Mouse (Mus musculus) E14TG2a.4 (cell line): ENCODE measurements around the gene Emsy.

Experiments
- H3K27me3 ChIP-seq: 2 replicates; pipeline ENCODE4 v1.6.1; 2014; ENCODE audit warnings: low read length, control low read depth; ENCODE audit not compliant: insufficient read depth
- H3K36me3 ChIP-seq: 2 replicates; pipeline ENCODE4 v1.6.1; 2014; ENCODE audit warnings: low read length, control low read depth; ENCODE audit not compliant: insufficient read depth
- H3K4me1 ChIP-seq: replicated peaks from 2 replicates; pipeline ENCODE4 v1.6.1; 2014; ENCODE audit warnings: low read depth, low read length, control low read depth
- H3K4me3 ChIP-seq: replicated peaks from 2 replicates; pipeline ENCODE4 v1.5.1; 2014; ENCODE audit warnings: mild to moderate bottlenecking, low read length
- H3K9me3 ChIP-seq: 2 replicates; pipeline ENCODE4 v1.6.1; 2014; ENCODE audit warnings: low read length, control low read depth
- CTCF ChIP-seq: conservative IDR thresholded peaks from 2 replicates; pipeline ENCODE4 v1.5.1; 2014; ENCODE audit warnings: low read length
- NANOG ChIP-seq: IDR thresholded peaks from 2 replicates; pipeline ENCODE4 v1.6.1; 2014; ENCODE audit warnings: borderline replicate concordance, low read length, mixed read lengths
- POU5F1 ChIP-seq: IDR thresholded peaks from 2 replicates; pipeline ENCODE4 v1.6.1; 2014; ENCODE audit warnings: low read length, borderline replicate concordance

Emsy gene

GRCm38 (mm10) chr7:98537967-98538573, 118.5 kb downstream of the Emsy start:
- TF ChIP-seq POU5F1 (no peak), CTCF (no peak), NANOG (no peak)
- Histone ChIP-seq H3K36me3 (no peaks in the 10 kb centered on the region), H3K9me3 (0 out of 2 replicates have a peak, but pooled peaks cover 5% of the 10 kb centered on the region), H3K4me1 (no peaks in the 10 kb centered on the region), H3K4me3 (no peak overlapping the region), H3K27me3 (peaks cover 15% of the 10 kb centered on the region; the same call in 1 of the 2 replicates)

- Histone ChIP-seq H3K9me3 (0 out of 2 replicates have a peak, but pooled peaks cover 5% of the 10 kb centered on the region), H3K4me1 (no peaks in the 10 kb centered on the region), H3K36me3 (no peaks in the 10 kb centered on the region), H3K4me3 (no peak overlapping the region), H3K27me3 (peaks cover 17% of the 10 kb centered on the region; the same call in 1 of the 2 replicates)
- no peak for TF ChIP-seq CTCF
- TF ChIP-seq NANOG, result no peak
- no peak for TF ChIP-seq POU5F1
Measured at GRCm38 (mm10) chr7:98537210-98537966, 119.2 kb downstream of the Emsy start.
